Mouse (Mus musculus): ENCODE results near the gene Sit1.

- TF ChIP-seq CTCF (IDR thresholded peaks at IDR 0.05; ENCODE audit: low read depth) (no peak), EP300 (optimal IDR thresholded peaks at IDR 0.05) (no peak)
Observed at GRCm38 (mm10) chr4:43448554-43448953, 35.0 kb downstream of the Sit1 start.
